Mouse (Mus musculus): ENCODE data around the gene Bach2. TPM values are rescaled to one million over a fixed set of nuclear protein-coding genes. Genes with fewer than 3 reads are reported as not detected.

Gene Bach2
- polyA plus RNA-seq, 1 experiment, result 14.1 TPM

DNA sequence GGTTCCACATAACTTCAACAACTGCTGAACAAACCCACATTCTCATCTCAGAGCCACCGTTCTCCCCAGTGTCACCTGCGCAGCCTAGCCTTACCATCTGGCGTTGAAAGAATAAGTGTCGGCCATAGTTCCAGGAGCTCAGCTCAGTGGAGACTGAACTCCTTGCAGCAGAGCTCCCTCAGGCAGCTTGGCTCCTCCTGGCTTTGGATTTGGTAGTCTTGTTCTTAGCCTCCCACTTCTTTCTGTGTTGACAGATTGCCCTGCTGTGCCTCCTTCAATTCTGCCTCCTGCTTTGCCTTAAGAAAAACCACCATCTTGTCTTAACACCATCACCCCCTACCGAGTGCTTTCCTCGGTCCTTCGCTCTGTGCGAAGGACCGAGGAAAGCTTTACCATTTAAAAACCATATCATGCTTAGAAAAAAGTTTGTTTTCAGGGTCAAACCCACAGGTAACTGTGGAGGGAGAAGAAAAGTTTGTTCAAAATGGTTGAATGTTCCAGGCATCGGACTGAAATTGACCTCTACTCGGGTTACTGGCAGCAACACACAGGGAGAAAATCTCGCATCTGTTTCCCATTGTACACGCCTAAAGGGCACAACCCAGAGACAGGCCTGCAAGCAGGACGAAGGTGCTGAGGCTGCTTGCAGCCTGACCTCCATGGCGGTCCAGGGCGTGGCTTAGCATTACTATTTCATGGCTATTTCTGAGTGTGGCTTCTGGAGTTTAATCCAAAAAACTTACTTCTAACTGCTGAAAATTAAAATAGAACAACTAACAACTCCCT is 2.5 kb upstream of the Bach2 start:
- TF ChIP-seq CTCF (IDR thresholded peaks at IDR 0.05; ENCODE audit: extremely low read depth, insufficient read depth, insufficient read length, insufficient replicate concordance) (no peak), POLR2A (IDR thresholded peaks at IDR 0.05; ENCODE audit: low read depth, low read length) (no peak)
- H3K27me3 ChIP-seq (ENCODE audit: control insufficient read depth, insufficient read depth, low read length), result no peaks in the 10 kb centered on the region
- H3K27ac ChIP-seq (ENCODE audit: insufficient read depth, low read length), result no peak overlapping the region
- H3K4me1 ChIP-seq (ENCODE audit: control insufficient read depth, insufficient read depth, insufficient read length), result peaks cover 28% of the 10 kb centered on the region
- no peak for DNase-seq (ENCODE audit: low read depth in 1 of 2, low spot score in 2 of 2)
- 0 out of 2 replicates have a peak, but pooled peaks cover 2% of the 10 kb centered on the region for H3K36me3 ChIP-seq (ENCODE audit: control insufficient read depth, insufficient read depth, low read length)
- H3K4me3 ChIP-seq (ENCODE audit: extremely low read depth, insufficient read depth, insufficient read length), result no peak overlapping the region
- 93% methylated on average over 16 of the region's 16 CpGs for WGBS

DNA sequence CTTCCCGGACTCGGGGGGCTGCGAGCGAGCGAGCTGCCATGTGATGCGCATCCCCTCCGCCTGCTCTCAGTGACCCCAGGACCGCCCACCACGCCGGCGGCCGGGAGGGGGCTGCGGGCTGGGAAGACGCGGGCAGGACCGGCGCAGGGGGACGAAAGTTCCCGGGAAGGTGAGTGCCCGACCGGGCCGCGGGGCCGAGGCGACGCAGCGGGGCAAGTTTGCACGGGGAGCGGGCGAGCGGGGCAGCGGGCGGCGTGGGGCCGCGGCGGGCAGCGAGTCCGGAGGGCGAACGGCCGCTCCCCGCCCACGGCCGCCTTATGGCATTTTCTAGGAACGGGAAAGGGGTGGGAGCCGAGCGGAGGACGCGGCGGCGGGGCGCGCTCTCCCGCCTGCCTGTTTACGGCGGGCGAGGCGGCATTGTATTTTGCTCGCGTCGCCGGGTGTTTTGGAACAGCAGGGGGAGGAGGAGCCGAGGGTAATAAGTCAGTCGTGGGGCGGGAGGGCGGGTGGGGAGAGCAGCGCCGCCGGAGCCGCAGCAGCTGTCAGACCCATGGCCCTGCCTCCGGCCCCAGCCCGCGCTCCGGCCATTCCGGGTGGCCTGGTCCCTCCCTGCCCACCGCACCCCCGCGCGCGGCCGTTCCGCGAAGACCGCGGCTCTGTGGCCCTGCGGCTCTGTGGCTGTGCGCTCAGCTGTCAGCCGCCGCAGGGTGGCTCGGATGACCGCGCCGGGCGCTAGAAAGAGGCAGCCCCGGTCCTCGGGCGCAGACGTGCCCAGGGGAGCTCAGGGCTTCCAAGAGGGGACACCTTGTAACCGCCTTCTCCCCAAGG is 531 bp downstream of the Bach2 start:
- DNase-seq (ENCODE audit: low read depth in 1 of 2, low spot score in 2 of 2), result peak in 1 of 2 experiments; percentile 67

DNA sequence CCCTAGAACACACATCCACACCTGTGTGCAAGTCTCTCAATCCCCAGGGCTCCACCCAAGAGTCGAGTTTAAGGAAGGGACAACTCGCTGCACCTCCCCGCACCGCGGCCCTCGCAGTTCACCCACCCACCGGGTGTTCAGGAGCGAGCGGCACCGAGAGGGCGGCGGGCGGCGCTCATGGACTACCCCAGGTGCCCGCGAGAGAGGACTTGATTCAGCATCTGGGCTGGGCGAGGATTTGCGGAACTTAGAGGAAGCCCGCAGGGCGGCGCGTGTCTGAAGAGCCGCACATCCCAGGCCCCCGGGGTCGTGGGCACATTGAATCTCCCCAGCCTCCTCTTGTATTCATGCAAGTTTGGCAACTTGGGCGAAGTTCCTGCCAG is 1.1 kb downstream of the Bach2 start:
- H3K4me1 ChIP-seq (ENCODE audit: control insufficient read depth, insufficient read depth, insufficient read length), result peaks cover 14% of the 10 kb centered on the region
- DNase-seq (ENCODE audit: low read depth in 1 of 2, low spot score in 2 of 2), result peak in 1 of 2 experiments; percentile 83
- TF ChIP-seq POLR2A (IDR thresholded peaks at IDR 0.05; ENCODE audit: low read depth, low read length), result no peak; the same call in 1 of the 2 replicates
- peak; percentile 16; the same call in 1 of the 2 replicates for TF ChIP-seq CTCF (IDR thresholded peaks at IDR 0.05; ENCODE audit: extremely low read depth, insufficient read depth, insufficient read length, insufficient replicate concordance)
- WGBS, result under 1% methylated on average over 26 of the region's 26 CpGs
- H3K27ac ChIP-seq (ENCODE audit: insufficient read depth, low read length), result peak overlapping the region; percentile 96
- no peaks in the 10 kb centered on the region for H3K27me3 ChIP-seq (ENCODE audit: control insufficient read depth, insufficient read depth, low read length)
- H3K4me3 ChIP-seq (ENCODE audit: extremely low read depth, insufficient read depth, insufficient read length), result peak overlapping the region; percentile 93
- peaks cover 4% of the 10 kb centered on the region; the same call in 1 of the 2 replicates for H3K36me3 ChIP-seq (ENCODE audit: control insufficient read depth, insufficient read depth, low read length)

More for the DNA sequence above, 531 bp downstream of the Bach2 start:
- WGBS, result 1% methylated on average over 96 of the region's 100 CpGs
- peak overlapping the region; percentile 96 for H3K27ac ChIP-seq (ENCODE audit: insufficient read depth, low read length)
- H3K4me1 ChIP-seq (ENCODE audit: control insufficient read depth, insufficient read depth, insufficient read length), result peaks cover 14% of the 10 kb centered on the region
- peak; percentile 30; the same call in 1 of the 2 replicates for TF ChIP-seq POLR2A (IDR thresholded peaks at IDR 0.05; ENCODE audit: low read depth, low read length)
- TF ChIP-seq CTCF (IDR thresholded peaks at IDR 0.05; ENCODE audit: extremely low read depth, insufficient read depth, insufficient read length, insufficient replicate concordance), result no peak
- H3K27me3 ChIP-seq (ENCODE audit: control insufficient read depth, insufficient read depth, low read length), result no peaks in the 10 kb centered on the region
- peaks cover 4% of the 10 kb centered on the region; the same call in 1 of the 2 replicates for H3K36me3 ChIP-seq (ENCODE audit: control insufficient read depth, insufficient read depth, low read length)
- H3K4me3 ChIP-seq (ENCODE audit: extremely low read depth, insufficient read depth, insufficient read length), result peak overlapping the region; percentile 93

DNA sequence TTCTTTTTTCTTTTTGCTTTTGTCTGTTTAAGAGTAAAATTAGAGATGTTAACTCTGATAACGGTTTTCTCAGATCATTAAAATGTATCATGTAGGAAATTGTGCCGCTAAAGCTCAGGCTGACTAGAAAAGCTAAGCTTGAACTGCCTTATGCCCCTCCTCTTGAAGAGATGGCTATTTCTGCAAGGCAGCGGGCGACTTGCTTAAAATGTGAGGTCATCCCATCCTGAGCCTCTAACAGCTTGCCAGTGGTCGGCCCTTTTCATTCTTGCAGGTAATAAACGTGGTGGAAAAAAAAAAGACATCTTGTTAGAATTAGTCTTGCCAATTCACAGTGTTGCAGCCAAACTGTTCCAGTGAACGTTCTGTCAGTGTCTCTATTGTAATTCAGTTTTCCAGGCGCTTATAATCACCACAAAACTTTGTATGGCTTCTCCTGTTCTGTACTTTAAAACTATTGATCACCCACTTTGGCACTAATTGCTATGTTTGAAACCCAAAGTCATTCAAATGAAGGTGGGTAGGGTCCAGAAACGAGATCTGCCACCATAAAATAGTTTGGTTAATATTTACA is 1.9 kb downstream of the Bach2 start:
- 33% methylated on average over 9 of the region's 9 CpGs for WGBS
- H3K36me3 ChIP-seq (ENCODE audit: control insufficient read depth, insufficient read depth, low read length), result peaks cover 7% of the 10 kb centered on the region
- peak overlapping the region; percentile 42; the same call in 1 of the 2 replicates for H3K27ac ChIP-seq (ENCODE audit: insufficient read depth, low read length)
- no peak for DNase-seq (ENCODE audit: low read depth in 1 of 2, low spot score in 2 of 2)
- TF ChIP-seq POLR2A (IDR thresholded peaks at IDR 0.05; ENCODE audit: low read depth, low read length) (no peak), CTCF (IDR thresholded peaks at IDR 0.05; ENCODE audit: extremely low read depth, insufficient read depth, insufficient read length, insufficient replicate concordance) (no peak)
- no peaks in the 10 kb centered on the region for H3K27me3 ChIP-seq (ENCODE audit: control insufficient read depth, insufficient read depth, low read length)
- peaks cover 14% of the 10 kb centered on the region for H3K4me1 ChIP-seq (ENCODE audit: control insufficient read depth, insufficient read depth, insufficient read length)
- H3K4me3 ChIP-seq (ENCODE audit: extremely low read depth, insufficient read depth, insufficient read length), result peak overlapping the region; percentile 93

DNA sequence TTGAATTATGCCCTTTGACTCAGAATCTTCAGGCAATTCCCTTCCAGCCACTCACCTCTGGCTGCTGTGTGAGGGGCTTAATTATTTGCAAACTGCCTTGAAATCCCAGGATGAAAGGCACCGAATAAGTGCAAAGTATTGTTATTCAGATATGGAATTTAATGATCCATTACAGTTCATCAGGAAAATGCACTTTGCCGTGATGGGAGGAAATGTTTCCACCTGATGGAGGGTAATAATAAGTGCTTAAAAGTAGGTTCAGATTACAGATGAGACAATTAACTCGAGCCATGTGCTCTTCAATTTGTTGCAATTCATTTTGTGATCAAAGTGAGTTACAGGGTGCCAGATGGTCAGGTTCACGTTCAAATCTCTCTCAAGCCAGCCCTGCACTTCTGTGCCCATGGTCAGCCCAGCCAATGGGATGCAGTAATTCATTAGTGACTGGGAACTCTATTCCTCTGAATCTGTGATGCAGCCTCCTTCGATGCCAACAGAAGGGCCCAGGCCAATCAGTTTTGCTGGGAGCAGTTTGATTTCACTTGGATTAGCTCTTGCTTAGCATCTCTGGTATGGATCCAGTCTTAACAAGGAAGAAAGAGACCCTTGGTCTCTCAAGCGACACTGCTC is 2.9 kb downstream of the Bach2 start:
- 71% methylated on average over 6 of the region's 6 CpGs for WGBS
- no peak for TF ChIP-seq POLR2A (IDR thresholded peaks at IDR 0.05; ENCODE audit: low read depth, low read length)
- H3K4me1 ChIP-seq (ENCODE audit: control insufficient read depth, insufficient read depth, insufficient read length), result peaks cover 14% of the 10 kb centered on the region
- H3K27ac ChIP-seq (ENCODE audit: insufficient read depth, low read length), result peak overlapping the region; percentile 33
- H3K4me3 ChIP-seq (ENCODE audit: extremely low read depth, insufficient read depth, insufficient read length), result no peak overlapping the region; the same call in 1 of the 2 replicates
- no peaks in the 10 kb centered on the region for H3K27me3 ChIP-seq (ENCODE audit: control insufficient read depth, insufficient read depth, low read length)
- DNase-seq (ENCODE audit: low read depth in 1 of 2, low spot score in 2 of 2), result no peak
- peaks cover 7% of the 10 kb centered on the region for H3K36me3 ChIP-seq (ENCODE audit: control insufficient read depth, insufficient read depth, low read length)

DNA sequence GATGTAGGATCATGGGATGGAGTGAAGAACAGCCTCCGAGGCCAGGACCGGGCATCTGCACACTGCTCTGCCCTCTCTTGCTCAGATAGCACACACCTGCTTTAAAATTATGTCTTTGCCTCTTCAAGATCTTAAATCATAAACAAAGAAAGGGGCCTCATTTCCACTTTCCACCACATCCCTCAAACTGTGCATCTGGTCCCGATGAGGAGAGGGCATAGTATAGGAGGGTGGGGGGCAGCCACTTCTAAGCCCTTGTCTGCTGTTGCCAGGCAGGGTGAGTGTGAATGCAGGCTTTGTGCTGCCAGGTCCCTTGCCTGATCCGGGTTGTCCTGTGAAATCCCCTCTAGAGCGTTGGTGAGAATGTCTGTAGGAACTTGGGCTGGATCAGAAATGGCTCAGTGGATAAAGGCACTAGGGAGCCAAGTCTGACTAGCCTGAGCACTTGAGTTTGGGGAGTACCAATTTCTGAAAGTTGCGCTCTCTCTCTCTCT is 3.6 kb downstream of the Bach2 start:
- H3K27ac ChIP-seq (ENCODE audit: insufficient read depth, low read length), result peak overlapping the region; percentile 45
- H3K27me3 ChIP-seq (ENCODE audit: control insufficient read depth, insufficient read depth, low read length), result no peaks in the 10 kb centered on the region
- TF ChIP-seq CTCF (IDR thresholded peaks at IDR 0.05; ENCODE audit: extremely low read depth, insufficient read depth, insufficient read length, insufficient replicate concordance), result no peak
- H3K4me1 ChIP-seq (ENCODE audit: control insufficient read depth, insufficient read depth, insufficient read length), result peaks cover 17% of the 10 kb centered on the region
- no peak overlapping the region; the same call in 1 of the 2 replicates for H3K4me3 ChIP-seq (ENCODE audit: extremely low read depth, insufficient read depth, insufficient read length)
- H3K36me3 ChIP-seq (ENCODE audit: control insufficient read depth, insufficient read depth, low read length), result peaks cover 7% of the 10 kb centered on the region
- 73% methylated on average over 6 of the region's 6 CpGs for WGBS
- DNase-seq (ENCODE audit: low read depth in 1 of 2, low spot score in 2 of 2), result no peak

All from spleen, adult 2 months (tissue).